Mouse (Mus musculus) lung, embryonic 16.5 days (tissue): ENCODE measurements around the gene Tpsab1. TPM values are rescaled to one million over a fixed set of nuclear protein-coding genes. Genes with fewer than 3 reads are reported as not detected.

ENCODE experiments used
- ATAC-seq: fragments of 200-750 bp; cut with Nextera tagmentation; 2 replicates; pipeline ENCODE4 v1.8.0; 2017; ENCODE audit warnings: low read depth, mild to moderate bottlenecking, moderate library complexity
- H3K27ac ChIP-seq: fragments of 300-500 bp; sonication (generic); 2 replicates; pipeline ENCODE4 v1.5.1; 2014; ENCODE audit warnings: mild to moderate bottlenecking, control low read depth, low read length
- H3K27me3 ChIP-seq: fragments of 300-500 bp; sonication (generic); 2 replicates; pipeline ENCODE4 v1.6.1; 2014; ENCODE audit warnings: low read depth, low read length, mixed read lengths; ENCODE audit not compliant: control insufficient read depth, insufficient read depth
- H3K36me3 ChIP-seq: fragments of 300-500 bp; sonication (generic); 2 replicates; pipeline ENCODE4 v1.6.1; 2014; ENCODE audit warnings: low read length; ENCODE audit not compliant: control insufficient read depth, insufficient read depth
- H3K4me1 ChIP-seq: fragments of 300-500 bp; sonication (generic); replicated peaks from 2 replicates; pipeline ENCODE4 v1.6.1; 2014; ENCODE audit warnings: low read length, mixed read lengths; ENCODE audit not compliant: control insufficient read depth, insufficient read depth
- H3K4me2 ChIP-seq: fragments of 300-500 bp; sonication (generic); 2 replicates; pipeline ENCODE4 v1.6.1; 2014; ENCODE audit warnings: low read depth, low read length, control low read depth
- H3K4me3 ChIP-seq: fragments of 300-500 bp; sonication (generic); 2 replicates; pipeline ENCODE4 v1.5.1; 2014; ENCODE audit warnings: mild to moderate bottlenecking, low read length, control low read depth
- H3K9ac ChIP-seq: fragments of 300-500 bp; sonication (generic); 2 replicates; pipeline ENCODE4 v1.6.1; 2014; ENCODE audit warnings: low read length, control low read depth
- H3K9me3 ChIP-seq: fragments of 300-500 bp; sonication (generic); 2 replicates; pipeline ENCODE4 v1.6.1; 2016; ENCODE audit warnings: low read length; ENCODE audit not compliant: control insufficient read depth
- WGBS: fragments of 180-500 bp; shearing (Covaris S2); extraction: QIAGEN DNeasy Blood & Tissue Kit; methylation state at CpG from one replicate; pipeline ENCODE4 v1.1.7; 2014; 5-methylcytosine and 5-hydroxymethylcytosine counted together
- polyA plus RNA-seq: library from polyadenylated mRNA; unstranded; fragments of >200 nt; fragmentation: Nextera tagmentation; extraction: Ambion mirVana; gene quantifications from 2 replicates; pipeline ENCODE4 v1.2.1, GENCODE M21; 2015

Tpsab1 gene
- polyA plus RNA-seq, 1 experiment from 2014 or later, result 0.26 TPM

GRCm38 (mm10) chr17:25338218-25338617, 7.1 kb downstream of the Tpsab1 start:
- 79% methylated on average over 4 of the region's 4 CpGs for WGBS
- Histone ChIP-seq H3K9me3 (no peaks in the 10 kb centered on the region), H3K4me1 (no peaks in the 10 kb centered on the region), H3K27ac (no peak overlapping the region), H3K36me3 (no peaks in the 10 kb centered on the region), H3K9ac (no peak overlapping the region), H3K4me3 (no peak overlapping the region), H3K27me3 (no peaks in the 10 kb centered on the region), H3K4me2 (no peak overlapping the region)
- ATAC-seq, result no peak

- H3K4me2 ChIP-seq, result no peak overlapping the region
- H3K4me1 ChIP-seq, result no peaks in the 10 kb centered on the region
- no peak overlapping the region for H3K4me3 ChIP-seq
- no peak overlapping the region for H3K9ac ChIP-seq
- 2% methylated on average over 8 of the region's 8 CpGs for WGBS
- H3K27ac ChIP-seq, result no peak overlapping the region
- H3K27me3 ChIP-seq, result no peaks in the 10 kb centered on the region
- ATAC-seq, result no peak
- no peaks in the 10 kb centered on the region for H3K36me3 ChIP-seq
- no peaks in the 10 kb centered on the region for H3K9me3 ChIP-seq
Measured at GRCm38 (mm10) chr17:25333943-25334342, 11.4 kb downstream of the Tpsab1 start.

- no peak overlapping the region for H3K9ac ChIP-seq
- H3K36me3 ChIP-seq, result no peaks in the 10 kb centered on the region
Measured at GRCm38 (mm10) chr17:25332321-25332720, 13.0 kb downstream of the Tpsab1 start.

GRCm38 (mm10) chr17:25322930-25323329, 22.4 kb downstream of the Tpsab1 start:
- Histone ChIP-seq H3K36me3 (no peaks in the 10 kb centered on the region), H3K4me1 (no peaks in the 10 kb centered on the region), H3K4me3 (no peak overlapping the region), H3K27me3 (no peaks in the 10 kb centered on the region), H3K9ac (no peak overlapping the region), H3K4me2 (no peak overlapping the region), H3K9me3 (no peaks in the 10 kb centered on the region), H3K27ac (no peak overlapping the region)
- no peak for ATAC-seq
- 6% methylated on average over 2 of the region's 2 CpGs for WGBS

More at GRCm38 (mm10) chr17:25332321-25332720, 13.0 kb downstream of the Tpsab1 start:
- 60% methylated on average over 9 of the region's 9 CpGs for WGBS
- Histone ChIP-seq H3K9me3 (no peaks in the 10 kb centered on the region), H3K4me3 (no peak overlapping the region), H3K27ac (no peak overlapping the region), H3K4me1 (no peaks in the 10 kb centered on the region), H3K27me3 (no peaks in the 10 kb centered on the region), H3K4me2 (no peak overlapping the region)
- ATAC-seq, result no peak

GRCm38 (mm10) chr17:25320819-25321218, 24.5 kb downstream of the Tpsab1 start:
- Histone ChIP-seq H3K36me3 (no peaks in the 10 kb centered on the region), H3K4me3 (no peak overlapping the region), H3K27ac (no peak overlapping the region), H3K9me3 (no peaks in the 10 kb centered on the region), H3K9ac (no peak overlapping the region), H3K4me1 (no peaks in the 10 kb centered on the region), H3K4me2 (no peak overlapping the region), H3K27me3 (no peaks in the 10 kb centered on the region)
- 79% methylated on average over 8 of the region's 8 CpGs for WGBS
- ATAC-seq, result no peak

GRCm38 (mm10) chr17:25318354-25318753, 27.0 kb downstream of the Tpsab1 start, which contains the start of gene Prss29:
Gene Prss29 (plus strand): TSS chr17:25318654.
- Histone ChIP-seq H3K4me3 (no peak within 1 kb of the TSS), H3K4me1 (no peaks in the 10 kb centered on the region), H3K9ac (no peak within 1 kb of the TSS), H3K27ac (no peak within 1 kb of the TSS), H3K4me2 (no peak within 1 kb of the TSS), H3K27me3 (no peaks in the 10 kb centered on the region), H3K36me3 (no peaks in the 10 kb centered on the region), H3K9me3 (no peaks in the 10 kb centered on the region)
- ATAC-seq, result no peak
- 65% methylated on average over 5 of the region's 5 CpGs for WGBS

- Histone ChIP-seq H3K27ac (no peak within 1 kb of the TSS), H3K4me2 (no peak within 1 kb of the TSS), H3K4me1 (no peaks in the 10 kb centered on the region), H3K36me3 (no peaks in the 10 kb centered on the region), H3K4me3 (no peak within 1 kb of the TSS), H3K9me3 (no peaks in the 10 kb centered on the region), H3K9ac (no peak within 1 kb of the TSS), H3K27me3 (no peaks in the 10 kb centered on the region)
- ATAC-seq, result no peak
- 45% methylated on average over 4 of the region's 4 CpGs for whole genome bisulfite sequencing
Measured at GRCm38 (mm10) chr17:25308346-25308745, 37.0 kb downstream of the Tpsab1 start, which contains the start of gene Prss28. Gene Prss28 (plus strand): TSS chr17:25308646.

- ATAC-seq, result no peak
- Histone ChIP-seq H3K4me2 (no peak within 1 kb of the TSS), H3K4me1 (no peaks in the 10 kb centered on the region), H3K36me3 (no peaks in the 10 kb centered on the region), H3K4me3 (no peak within 1 kb of the TSS), H3K27ac (no peak within 1 kb of the TSS), H3K9ac (no peak within 1 kb of the TSS), H3K27me3 (no peaks in the 10 kb centered on the region; the same call in 1 of the 2 replicates), H3K9me3 (no peaks in the 10 kb centered on the region)
- 69% methylated on average over 5 of the region's 5 CpGs for WGBS
Measured at GRCm38 (mm10) chr17:25298094-25298493, 47.3 kb downstream of the Tpsab1 start, which contains the start of gene Prss34. Gene Prss34 (plus strand): TSS chr17:25298394.

GRCm38 (mm10) chr17:25294111-25294510, 51.3 kb downstream of the Tpsab1 start:
- no peaks in the 10 kb centered on the region for H3K9me3 ChIP-seq
- 53% methylated on average over 1 of the region's 1 CpGs for whole genome bisulfite sequencing
- no peak overlapping the region for H3K9ac ChIP-seq
- H3K4me3 ChIP-seq, result no peak overlapping the region
- no peaks in the 10 kb centered on the region for H3K4me1 ChIP-seq
- H3K4me2 ChIP-seq, result no peak overlapping the region
- H3K27me3 ChIP-seq, result no peaks in the 10 kb centered on the region; the same call in 1 of the 2 replicates
- H3K36me3 ChIP-seq, result no peaks in the 10 kb centered on the region
- no peak overlapping the region for H3K27ac ChIP-seq
- no peak for ATAC-seq

- no peaks in the 10 kb centered on the region; the same call in 1 of the 2 replicates for H3K27me3 ChIP-seq
- no peak overlapping the region for H3K4me3 ChIP-seq
- no peaks in the 10 kb centered on the region for H3K4me1 ChIP-seq
- H3K27ac ChIP-seq, result no peak overlapping the region
- ATAC-seq, result no peak
- no peaks in the 10 kb centered on the region for H3K36me3 ChIP-seq
- no peak overlapping the region for H3K9ac ChIP-seq
- H3K9me3 ChIP-seq, result no peaks in the 10 kb centered on the region
- 37% methylated on average over 5 of the region's 5 CpGs for WGBS
- H3K4me2 ChIP-seq, result no peak overlapping the region
Measured at GRCm38 (mm10) chr17:25293495-25293894, 51.9 kb downstream of the Tpsab1 start.
